Mouse (Mus musculus): ENCODE data around the gene Acsm2.
A peak's percentile ranks its signal among the peaks of the same experiment; 100 is the strongest.
"Not testable (repeated sequence)": the region's sequence is repeated elsewhere in the genome, so short reads cannot be mapped to it uniquely, and the experiment has no call there.

Acsm2 gene

DNA sequence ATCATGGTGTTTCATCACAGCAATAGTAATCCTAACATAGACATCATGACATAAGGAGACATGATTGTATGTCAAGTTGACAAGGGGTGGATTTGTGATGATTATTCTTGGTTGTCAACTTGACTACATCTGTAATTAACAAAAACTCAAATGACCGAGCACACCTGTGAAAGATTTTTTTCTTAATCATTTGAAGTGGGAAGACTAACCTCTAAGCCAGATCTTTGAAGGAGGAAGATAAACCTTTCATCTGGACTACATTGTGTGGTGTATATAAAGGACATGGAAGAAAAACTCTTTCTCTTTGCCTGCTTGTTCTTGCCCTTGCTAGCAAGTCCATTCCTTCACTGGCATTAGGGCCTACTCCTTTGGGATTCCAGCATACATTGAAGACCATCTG, at the start of gene Acsm2:
TSS of gene Acsm2 (plus strand) at position 301 of the 400 bp plus-strand sequence.
- no peak for DNase-seq

DNA sequence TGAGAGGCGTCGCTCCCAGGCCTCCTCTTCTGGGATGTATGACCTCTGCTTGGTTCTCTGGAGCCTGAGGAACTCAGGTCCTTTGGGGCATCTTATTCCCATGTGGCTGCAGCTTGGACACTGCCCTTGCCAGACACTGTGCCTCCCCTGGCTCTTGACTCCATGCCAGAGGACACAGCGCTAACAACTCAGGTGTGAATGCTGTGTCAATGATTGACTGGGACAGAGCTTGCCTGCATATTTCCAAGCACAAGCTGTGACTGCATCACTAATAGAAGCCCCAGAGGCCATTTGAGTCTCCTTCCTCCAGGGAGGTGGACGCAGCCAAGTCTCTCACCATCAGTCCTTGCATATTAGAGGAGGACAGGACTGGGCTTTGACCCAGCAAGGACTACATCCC, 43.0 kb upstream of the Acsm2 start:
- no peak for DNase-seq

DNA sequence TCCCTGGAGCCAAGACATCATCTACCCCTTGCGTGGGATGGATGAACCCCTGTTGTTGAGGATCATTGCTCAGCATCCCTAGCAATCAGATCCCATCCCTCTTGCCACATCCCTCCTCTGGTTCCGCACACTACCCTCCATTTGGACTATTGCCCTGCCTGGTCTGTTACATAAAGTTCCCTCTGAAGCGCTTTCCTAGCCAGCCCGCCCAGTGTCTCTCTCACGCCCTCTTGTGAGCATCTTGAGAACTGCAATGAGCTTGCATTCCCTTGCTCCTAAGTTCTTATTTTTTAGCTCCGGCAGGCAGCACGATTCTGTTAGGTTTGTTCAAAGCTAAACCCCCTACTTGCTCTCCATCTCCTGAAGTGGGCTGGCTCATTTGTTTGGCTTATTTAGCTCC, 41.1 kb upstream of the Acsm2 start:
- peak; percentile 48 to 59 for DNase-seq

DNA sequence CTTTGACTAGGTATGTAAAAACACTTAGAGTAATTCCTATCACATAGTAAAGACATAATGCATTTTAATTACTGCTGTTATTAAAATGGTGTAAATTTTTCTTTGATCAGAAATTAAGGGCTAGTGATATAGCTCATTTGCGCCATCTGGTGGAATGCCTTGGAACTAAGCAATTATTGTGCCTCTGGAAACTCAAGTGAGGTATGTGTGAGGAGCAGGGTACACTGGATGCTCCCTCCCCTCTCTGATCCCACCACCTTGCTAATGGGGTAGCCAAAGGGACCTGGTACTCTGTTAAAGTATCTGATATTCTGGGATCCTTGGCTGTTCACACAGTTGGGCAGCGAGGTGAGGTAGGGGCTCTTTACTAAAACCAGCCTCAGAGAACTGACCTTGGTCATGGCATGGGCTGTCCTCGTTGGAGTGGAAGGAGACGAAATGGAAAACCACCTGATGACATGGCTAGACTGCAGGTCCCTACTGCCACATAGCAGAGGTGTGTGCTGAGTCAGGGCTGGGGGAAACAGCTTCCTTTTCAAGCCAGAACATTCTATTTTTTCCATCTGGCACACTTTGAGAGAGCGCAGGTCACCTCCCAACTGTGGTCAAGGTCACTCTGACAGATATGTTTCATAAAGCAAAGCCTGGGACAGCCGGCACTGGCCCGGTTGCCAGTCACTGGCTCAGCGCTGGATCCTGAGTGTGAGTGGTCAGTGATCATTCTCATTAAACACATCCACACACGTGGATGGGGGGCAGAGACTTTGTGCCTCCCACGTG, 38.5 kb upstream of the Acsm2 start:
- peak; percentile 48 to 69 for DNase-seq

DNA sequence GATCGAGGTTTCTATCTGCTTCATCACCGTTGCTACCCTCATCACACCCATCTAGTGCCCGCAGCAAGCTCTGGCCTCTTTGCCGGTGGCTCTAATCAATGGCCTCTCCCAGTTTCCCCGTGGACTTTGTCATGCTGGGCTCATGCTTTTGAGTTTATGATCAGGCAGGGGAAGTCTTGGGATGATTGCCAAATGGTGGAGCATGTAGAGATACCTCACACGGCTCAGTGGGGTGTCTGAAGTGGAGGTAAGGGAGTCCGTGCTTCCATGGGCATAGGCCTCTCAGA, 37.9 kb upstream of the Acsm2 start:
- DNase-seq: no peak

DNA sequence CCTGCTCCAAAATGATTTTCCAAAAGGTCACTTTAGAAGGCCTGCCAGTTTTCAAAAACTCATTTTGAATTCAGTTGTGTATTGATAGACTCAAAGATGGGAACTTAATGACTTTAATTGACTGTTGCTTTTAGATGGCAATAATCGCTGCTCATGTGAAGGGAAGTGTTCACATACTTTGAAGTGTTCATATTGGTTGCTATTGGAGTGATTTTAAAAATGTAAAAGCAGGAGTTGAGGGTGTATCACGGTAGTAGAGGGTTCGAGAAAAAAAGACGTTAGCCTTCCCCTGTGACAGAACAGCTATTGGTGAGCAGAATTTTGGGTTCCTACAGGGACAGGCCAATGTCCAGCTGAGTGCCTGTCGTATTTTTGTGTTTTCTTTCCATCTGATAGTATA, 35.0 kb upstream of the Acsm2 start, which contains the start of gene Acsm5:
TSS of gene Acsm5 (plus strand) at position 301 of the 400 bp plus-strand sequence.
- no peak for DNase-seq

DNA sequence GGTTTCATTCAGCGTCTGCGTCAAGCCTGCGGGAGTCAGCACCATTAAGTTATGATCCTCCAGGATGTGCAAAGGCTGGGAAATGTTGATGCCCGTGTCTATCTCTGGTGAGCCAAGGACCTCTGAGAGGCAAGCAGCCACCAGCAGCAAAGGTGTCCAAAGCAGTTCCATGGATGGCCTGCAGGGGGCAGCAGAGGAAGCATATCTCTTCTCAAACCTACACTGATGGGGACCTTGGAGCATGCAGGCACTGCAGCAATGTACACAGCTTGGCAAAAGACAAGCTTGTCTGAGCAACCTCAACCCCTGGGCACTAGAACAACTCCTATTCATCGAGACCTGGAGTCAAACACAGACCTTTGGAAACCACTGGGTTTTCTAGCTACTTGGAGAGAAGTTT, 34.5 kb upstream of the Acsm2 start:
- peak; percentile 69 to 72 for DNase-seq

DNA sequence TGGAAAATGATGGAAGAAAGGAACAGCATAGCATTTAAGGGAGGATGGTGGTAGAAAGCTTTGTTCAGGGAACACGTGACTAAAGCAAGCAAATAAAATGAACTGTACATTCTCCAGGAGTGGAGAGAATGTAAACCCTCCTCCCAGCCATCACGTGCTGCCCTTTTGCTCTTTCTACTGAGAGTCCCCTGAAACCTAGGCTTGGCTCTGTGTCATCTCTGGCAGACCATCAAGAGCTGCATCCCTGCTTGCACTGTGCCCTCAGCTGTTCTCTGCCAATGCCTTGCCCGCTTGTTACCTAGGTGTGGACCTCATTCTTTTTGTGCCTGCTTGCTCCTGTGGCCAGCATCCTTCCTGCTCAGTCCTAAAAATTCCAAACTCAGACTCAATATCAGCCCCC, 32.3 kb upstream of the Acsm2 start:
- no peak for DNase-seq

DNA sequence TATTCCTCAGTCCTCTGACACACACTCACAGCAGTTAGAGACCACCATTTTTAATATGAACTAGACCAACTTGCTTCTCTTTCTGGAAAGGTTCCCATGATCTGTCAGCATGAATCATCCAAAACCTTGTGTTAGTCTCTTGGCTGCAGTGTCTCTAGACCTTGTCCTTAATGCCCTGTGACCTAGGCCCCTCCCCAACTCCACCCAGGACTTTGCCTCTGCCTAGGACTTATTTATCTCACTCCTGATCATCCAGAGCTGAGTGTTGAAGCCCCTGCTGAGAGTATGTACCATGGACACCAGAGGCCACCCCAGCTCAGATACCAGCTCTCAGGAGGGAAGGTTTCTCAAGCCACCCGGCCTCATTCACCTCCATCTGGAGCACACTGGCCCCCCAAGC, 31.8 kb upstream of the Acsm2 start:
- no peak for DNase-seq

DNA sequence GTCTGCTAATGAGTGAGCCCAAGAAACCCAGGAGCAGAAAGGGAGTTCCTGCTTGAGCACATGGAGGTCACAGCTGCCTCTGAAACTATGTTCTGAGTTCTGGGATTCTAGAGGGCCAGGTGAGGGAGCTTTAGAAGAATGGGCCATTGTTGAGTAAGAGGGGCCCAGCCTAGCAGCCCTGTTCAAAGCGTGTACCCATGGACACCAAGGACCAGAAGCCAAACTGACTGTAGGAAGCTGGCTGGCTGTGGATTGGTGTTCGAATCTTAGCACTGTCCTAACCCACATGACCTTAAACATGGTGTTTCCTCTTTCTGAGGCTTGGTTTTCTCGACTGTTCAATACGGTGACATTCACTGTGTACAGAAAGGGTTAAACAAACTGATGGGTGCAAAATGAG, 30.8 kb upstream of the Acsm2 start, which contains the start of gene Pdilt:
TSS of gene Pdilt (minus strand) at position 101 of the 400 bp plus-strand sequence.
- no peak for DNase-seq

DNA sequence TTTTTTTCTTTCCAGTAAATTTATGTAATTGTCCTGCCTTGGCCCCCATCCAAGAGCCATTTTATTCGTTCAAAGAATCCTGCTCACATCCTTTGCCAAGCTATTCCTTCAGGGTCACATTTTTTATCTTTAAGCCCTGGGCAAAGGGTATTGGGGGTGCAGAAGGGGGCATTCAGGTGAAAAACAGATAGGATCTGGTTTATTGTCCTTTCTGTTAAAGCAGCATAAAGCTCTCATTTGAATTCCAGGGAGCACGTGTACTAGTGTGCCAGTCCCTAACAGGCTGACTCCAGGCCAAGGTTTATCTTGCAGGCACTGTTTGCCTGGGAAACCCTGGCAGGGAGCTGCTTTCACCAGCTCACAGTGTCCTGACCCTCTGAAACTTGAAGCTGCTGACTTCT, 28.3 kb upstream of the Acsm2 start:
- no peak for DNase-seq

DNA sequence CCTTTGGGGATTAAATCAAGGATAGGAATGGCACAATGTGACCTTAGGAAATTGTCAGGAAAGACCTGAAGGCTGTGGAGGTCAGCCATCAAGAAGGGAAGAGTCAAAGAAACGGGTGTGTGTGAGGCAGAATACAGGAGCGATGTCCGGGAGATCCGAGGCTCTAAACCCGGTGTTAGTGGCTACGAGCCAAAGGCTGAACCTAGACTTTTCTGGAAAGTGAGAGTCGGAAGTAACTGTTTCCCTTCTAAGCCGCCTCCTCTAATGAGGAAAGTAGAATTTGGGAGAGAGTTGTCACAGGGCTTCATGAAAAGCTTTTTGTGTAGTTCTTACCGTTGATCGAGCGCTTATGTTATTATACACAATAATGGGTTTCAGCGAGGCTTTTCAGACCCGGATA, 27.7 kb upstream of the Acsm2 start:
- DNase-seq: no peak

DNA sequence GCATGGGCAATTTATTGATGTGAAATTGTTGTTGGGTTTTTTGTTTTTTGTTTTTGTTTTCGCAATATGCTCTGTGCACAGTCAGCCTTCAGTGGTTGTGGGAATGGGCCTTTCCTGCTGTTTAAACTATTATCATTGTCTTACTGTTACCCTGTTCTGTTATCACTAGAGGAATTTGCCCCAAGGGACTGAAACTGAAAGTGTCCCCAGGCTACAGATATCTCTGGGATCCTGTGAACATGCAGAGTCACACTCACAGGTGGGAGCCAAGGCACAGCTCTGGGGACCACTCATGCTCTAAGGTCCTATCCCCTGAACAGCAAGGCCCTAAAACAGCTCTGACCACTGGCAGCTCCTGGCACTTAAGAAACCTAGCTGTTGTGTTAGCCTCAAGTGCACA, 27.0 kb upstream of the Acsm2 start:
- no peak for DNase-seq

DNA sequence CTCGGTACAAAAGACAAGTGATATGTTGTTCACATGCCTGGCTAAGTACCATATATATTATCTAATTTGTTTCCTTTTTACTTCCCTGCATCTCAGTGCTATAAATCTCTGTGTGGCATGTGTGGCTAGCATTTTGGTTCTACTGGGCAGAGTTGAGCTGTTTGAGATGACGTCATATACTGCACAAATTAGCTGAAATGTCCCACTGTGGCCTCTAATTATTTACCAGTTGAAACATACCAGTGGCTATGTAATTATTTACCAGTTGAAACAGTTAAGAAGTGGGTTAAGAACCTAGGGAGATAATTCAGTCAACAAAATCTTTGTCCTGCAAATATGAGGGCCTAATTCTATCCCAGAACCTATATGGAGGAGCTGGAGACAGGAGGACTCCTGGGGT, 26.6 kb upstream of the Acsm2 start:
- DNase-seq: no peak

DNA sequence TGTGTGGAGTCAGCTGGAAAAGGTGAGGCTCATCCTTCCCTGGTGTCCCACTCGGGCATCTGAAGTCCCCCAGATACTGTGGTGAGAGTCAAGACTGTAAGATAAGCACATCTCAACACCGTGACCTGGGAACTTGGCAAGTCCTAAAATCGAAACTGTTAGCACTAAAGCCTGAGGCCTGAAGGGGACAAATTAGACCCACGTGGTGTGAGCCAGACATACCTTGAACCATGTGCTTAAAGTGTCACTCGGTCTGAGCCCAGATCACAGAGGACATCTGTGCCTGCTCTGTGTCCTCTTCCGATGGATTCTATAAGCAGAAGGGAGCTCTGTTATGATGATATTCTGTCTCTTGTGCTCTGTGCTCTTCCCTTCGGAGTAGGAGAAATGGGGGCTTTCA, 25.5 kb upstream of the Acsm2 start:
- DNase-seq: no peak

DNA sequence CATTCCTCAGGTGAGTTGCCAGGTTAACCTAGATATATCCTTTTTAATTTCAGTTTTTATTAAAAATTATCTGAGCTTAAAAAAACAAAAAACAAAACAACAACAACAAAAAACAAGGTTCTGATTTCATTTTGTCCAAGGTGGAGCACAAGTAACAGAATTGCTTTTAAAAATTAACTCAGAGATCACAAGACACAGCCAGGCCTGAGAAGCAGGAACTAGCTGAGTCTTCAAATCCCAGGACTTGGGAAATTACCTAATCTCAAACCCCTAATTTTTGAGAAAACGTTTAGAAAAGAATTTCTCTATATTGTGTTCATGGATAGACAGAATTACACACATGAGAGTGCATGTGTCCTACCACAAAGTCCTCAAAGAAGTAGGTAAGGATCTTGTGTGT, 21.2 kb upstream of the Acsm2 start:
- DNase-seq: no peak

DNA sequence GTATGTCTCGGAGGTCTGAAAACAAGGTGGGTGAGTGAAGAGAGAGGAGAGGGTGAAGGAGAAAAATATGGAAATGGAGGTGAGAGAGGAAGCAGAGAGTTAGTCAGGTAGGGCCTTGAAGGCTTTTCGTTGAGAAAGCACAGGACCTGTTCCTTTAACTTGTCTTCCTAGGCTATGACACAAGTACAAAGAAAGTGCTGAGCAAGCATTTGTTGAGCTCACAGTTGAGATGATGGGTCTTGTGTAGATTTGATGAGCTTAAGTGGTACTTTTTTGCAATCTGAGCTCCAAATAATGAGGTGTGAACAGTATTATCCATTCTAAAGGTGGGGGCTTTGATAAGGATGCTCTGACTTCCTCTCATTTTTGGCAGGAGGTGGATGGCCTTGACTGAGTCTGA, 19.8 kb upstream of the Acsm2 start:
- no peak for DNase-seq

DNA sequence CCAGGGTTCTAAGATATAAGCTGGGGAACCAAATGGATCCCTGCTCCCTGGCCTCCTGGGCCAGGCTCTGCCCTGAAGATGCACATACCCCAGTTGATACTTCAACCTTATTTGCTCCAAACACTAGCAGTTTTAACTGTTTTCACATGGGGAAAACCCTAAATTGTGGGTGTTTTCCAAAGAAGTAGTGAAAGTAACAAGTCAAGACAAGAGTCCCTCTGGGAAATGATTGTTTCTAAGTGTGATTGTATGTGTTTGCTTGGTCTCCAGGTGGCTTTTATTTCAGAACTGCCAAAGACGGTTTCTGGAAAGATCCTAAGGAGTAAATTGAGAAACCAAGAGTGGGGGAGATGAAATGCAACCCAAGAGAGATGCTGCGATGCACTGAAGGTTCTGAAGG, 11.7 kb upstream of the Acsm2 start:
- DNase-seq: no peak

DNA sequence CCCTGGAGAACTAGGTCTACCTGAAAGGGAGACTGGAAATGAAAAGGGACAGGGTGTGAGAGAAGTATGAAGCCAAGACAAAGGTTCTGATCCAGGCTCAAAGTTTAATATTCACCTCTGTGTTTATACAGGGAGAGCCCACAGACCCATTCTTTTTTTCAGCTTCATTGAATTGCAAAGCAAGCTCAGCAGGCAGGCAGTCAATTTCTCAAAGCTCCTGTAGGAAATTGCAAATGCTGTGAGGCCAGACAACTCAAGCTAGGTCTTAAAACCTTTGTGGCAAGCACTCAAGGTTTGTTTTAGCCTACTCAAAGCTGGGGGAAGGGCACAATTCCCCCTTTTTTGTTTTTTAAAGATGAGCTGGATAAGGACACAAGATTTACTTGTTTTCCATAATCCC, 8.6 kb upstream of the Acsm2 start:
- no peak for DNase-seq

DNA sequence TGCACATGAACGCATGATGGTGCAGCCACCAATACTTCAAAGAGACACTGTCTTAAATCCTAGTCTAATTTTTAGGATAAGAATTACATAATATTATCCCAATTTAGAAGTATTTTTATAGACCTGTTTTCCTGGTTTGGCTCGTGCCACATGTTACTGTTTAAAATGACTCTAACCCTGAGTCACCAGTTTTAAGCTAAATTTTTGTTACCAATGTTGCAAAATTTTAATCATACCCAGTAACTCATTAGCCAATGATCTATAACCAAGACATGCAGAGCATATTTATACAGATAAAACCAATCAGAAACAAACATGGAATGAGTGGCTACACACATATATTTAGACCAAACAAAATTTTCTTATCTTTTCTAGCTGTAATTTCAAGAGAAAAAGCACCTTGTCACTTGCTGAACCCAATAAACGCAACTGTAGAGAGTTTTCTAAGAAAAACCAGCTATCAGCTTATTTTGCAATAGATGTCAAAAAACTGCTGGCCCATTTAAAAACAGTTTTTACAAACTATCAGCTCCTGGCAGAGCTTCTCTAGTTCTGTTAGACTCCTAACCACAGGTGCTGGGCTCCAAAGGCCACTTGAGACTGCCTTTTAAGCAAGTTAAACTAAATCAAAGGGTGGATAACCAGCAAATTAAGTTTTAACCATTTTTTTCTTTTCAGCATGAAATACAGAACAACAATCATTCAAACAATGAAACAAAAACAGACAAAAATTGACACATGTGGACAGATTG, 3.5 kb upstream of the Acsm2 start:
- no peak for DNase-seq

DNA sequence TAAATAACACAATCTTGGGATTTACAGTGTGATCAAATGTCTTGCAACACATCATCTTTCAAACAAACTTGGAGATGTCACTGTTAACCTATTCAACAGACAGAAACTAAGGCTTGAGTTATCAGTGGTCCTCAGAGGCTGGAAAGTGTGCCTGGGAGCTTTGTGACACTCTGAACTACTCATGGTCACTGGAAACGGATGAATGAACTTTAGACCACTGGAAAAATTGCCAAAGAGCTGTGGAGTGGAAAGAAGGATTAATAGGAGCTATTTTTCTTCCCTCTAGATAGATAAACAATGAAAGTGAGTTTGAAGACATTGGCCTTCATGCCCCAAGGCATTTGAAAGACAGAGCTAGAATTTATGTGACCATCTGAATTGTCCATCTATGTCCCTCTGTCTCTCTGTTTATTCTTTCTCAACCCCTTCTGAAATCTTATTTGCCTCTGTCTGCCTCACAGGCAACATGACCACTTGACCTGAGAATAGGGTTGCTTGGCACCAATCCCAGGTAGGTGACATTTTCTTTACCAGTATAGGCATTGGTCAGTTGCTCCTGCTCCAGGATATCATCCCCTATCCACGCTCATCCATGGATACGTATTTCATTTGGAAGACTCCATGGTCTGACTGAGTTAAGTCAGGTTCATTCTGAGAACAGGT, 5.8 kb downstream of the Acsm2 start:
- DNase-seq: no peak

DNA sequence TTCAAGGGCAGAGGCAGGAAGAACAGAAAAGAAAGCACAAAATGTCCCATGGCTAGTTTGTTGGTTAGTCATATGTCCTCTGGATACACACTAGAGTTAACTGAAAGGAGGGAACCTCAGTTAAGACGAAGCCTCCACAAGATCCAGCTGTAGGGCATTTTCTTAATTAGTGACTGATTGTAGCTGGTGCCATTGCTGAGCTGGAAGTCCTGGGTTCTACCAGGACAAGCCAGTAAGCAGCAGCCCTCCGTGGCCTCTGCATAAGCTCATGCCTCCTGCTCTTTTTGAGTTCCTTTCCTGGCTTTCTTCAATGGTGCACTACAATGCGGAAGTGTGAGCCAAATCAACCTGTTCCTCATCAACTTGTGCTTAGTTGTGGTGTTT, 6.3 kb downstream of the Acsm2 start:
- DNase-seq: no peak

DNA sequence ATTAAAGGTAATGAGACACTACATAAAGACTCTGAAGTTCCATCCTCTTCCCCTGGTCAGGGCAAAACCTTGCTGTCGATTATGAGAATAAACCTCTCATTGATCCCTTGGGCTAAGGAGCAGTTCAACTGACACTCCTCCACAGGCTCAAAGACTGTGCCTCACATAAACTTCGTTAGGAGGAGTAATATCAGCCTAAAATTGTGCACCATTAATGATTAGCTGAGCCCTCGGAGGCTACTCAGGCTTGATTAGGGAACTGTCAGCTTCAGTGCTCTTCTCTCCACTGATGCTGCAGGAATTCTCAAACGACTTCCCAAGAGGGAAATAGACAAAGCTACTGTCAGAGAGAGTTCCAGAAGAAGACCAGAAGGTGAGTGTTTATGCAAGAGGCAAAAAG, 7.3 kb downstream of the Acsm2 start:
- DNase-seq: no peak

DNA sequence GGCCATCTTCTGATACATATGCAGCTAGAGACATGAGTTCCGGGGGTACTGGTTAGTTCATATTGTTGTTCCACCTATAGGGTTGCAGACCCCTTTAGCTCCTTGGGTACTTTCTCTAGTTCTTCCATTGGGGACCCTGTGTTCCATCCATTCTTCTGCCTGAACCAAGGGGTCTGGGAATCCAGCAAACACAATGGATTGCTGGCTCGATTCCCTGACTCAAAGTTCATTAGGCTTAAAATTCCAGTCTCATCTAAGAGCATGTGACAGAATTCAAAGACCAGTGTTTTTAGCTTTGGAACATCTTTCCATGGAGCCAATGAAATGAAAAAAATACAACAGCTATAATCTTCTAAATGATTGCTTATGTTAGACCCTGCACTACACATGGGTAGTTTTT, 8.3 kb downstream of the Acsm2 start:
- DNase-seq: not testable (repeated sequence)

Data from cerebellum, postnatal 36 days (tissue).